Mouse (Mus musculus) embryonic facial prominence, embryonic 15.5 days (tissue): ENCODE data around the gene Stum. TPM values are rescaled to one million over a fixed set of nuclear protein-coding genes. Genes with fewer than 3 reads are reported as not detected.

Experiments used
- ATAC-seq: fragments of 200-750 bp; cut with Nextera tagmentation; 2 replicates; pipeline ENCODE4 v1.8.0; 2017; ENCODE audit warnings: low read depth, moderate TSS enrichment; ENCODE audit not compliant: insufficient number of reproducible peaks, low FRiP score, low TSS enrichment
- H3K27ac ChIP-seq: fragments of 300-500 bp; sonication (generic); replicated peaks from 2 replicates; pipeline ENCODE4 v1.5.1; 2015; ENCODE audit warnings: mild to moderate bottlenecking, inconsistent platforms
- H3K27me3 ChIP-seq: fragments of 300-500 bp; sonication (generic); 2 replicates; pipeline ENCODE4 v1.6.1; 2015; ENCODE audit warnings: inconsistent platforms
- H3K36me3 ChIP-seq: fragments of 300-500 bp; sonication (generic); 2 replicates; pipeline ENCODE4 v1.6.1; 2015; ENCODE audit warnings: mild to moderate bottlenecking, inconsistent platforms
- H3K4me1 ChIP-seq: fragments of 300-500 bp; sonication (generic); 2 replicates; pipeline ENCODE4 v1.6.1; 2015; ENCODE audit warnings: inconsistent platforms
- H3K4me2 ChIP-seq: fragments of 300-500 bp; sonication (generic); replicated peaks from 2 replicates; pipeline ENCODE4 v1.6.1; 2015; ENCODE audit warnings: mild to moderate bottlenecking, inconsistent platforms
- H3K4me3 ChIP-seq: fragments of 300-500 bp; sonication (generic); replicated peaks from 2 replicates; pipeline ENCODE4 v1.5.1; 2015; ENCODE audit warnings: mild to moderate bottlenecking, inconsistent platforms
- H3K9ac ChIP-seq: fragments of 300-500 bp; sonication (generic); 2 replicates; pipeline ENCODE4 v1.6.1; 2015; ENCODE audit warnings: inconsistent platforms
- H3K9me3 ChIP-seq: fragments of 300-500 bp; sonication (generic); replicated peaks from 2 replicates; pipeline ENCODE4 v1.6.1; 2016; ENCODE audit warnings: inconsistent platforms
- WGBS: fragments of 180-500 bp; shearing (Covaris S2); methylation state at CpG from one replicate; pipeline ENCODE4 v1.1.7; 2015; 5-methylcytosine and 5-hydroxymethylcytosine counted together
- polyA plus RNA-seq: library from polyadenylated mRNA; unstranded; fragments of >200 nt; fragmentation: Nextera tagmentation; extraction: Ambion mirVana; gene quantifications from 2 replicates; pipeline ENCODE4 v1.2.1, GENCODE M21; 2015

The Stum gene
- polyA plus RNA-seq, 1 experiment from 2014 or later = 3.8 TPM

GRCm38 (mm10) chr1:180517390-180518054 is 34.2 kb upstream of the Stum start:
- WGBS = 49% methylated on average over 10 of the region's 10 CpGs
- Histone ChIP-seq H3K9ac (no peak overlapping the region), H3K9me3 (no peaks in the 10 kb centered on the region), H3K27me3 (peaks cover 4% of the 10 kb centered on the region; the same call in 1 of the 2 replicates), H3K36me3 (no peaks in the 10 kb centered on the region), H3K27ac (no peak overlapping the region), H3K4me2 (no peak overlapping the region), H3K4me3 (no peak overlapping the region), H3K4me1 (peaks cover 28% of the 10 kb centered on the region)
- ATAC-seq = no peak

- H3K36me3 ChIP-seq = no peaks in the 10 kb centered on the region
- peaks cover 20% of the 10 kb centered on the region for H3K4me1 ChIP-seq
- no peak overlapping the region for H3K4me2 ChIP-seq
- H3K4me3 ChIP-seq = no peak overlapping the region
- peaks cover 4% of the 10 kb centered on the region; the same call in 1 of the 2 replicates for H3K27me3 ChIP-seq
- no peaks in the 10 kb centered on the region for H3K9me3 ChIP-seq
- WGBS = 79% methylated on average over 2 of the region's 2 CpGs
- no peak for ATAC-seq
- H3K9ac ChIP-seq = no peak overlapping the region
- H3K27ac ChIP-seq = no peak overlapping the region
Measured at GRCm38 (mm10) chr1:180514077-180514476, 30.8 kb upstream of the Stum start.

GRCm38 (mm10) chr1:180510879-180511278 is 27.6 kb upstream of the Stum start:
- Histone ChIP-seq H3K27ac (no peak overlapping the region), H3K4me1 (peaks cover 21% of the 10 kb centered on the region), H3K9me3 (no peaks in the 10 kb centered on the region), H3K36me3 (no peaks in the 10 kb centered on the region), H3K4me2 (0 out of 2 replicates have a peak overlapping the region, but pooled peaks have one; percentile 13), H3K9ac (no peak overlapping the region), H3K4me3 (no peak overlapping the region), H3K27me3 (peaks cover 4% of the 10 kb centered on the region; the same call in 1 of the 2 replicates)
- no peak for ATAC-seq
- WGBS = 36% methylated on average over 4 of the region's 4 CpGs

GRCm38 (mm10) chr1:180510442-180510841 is 27.1 kb upstream of the Stum start:
- no peak for ATAC-seq
- WGBS = 31% methylated on average over 15 of the region's 15 CpGs
- H3K27me3 ChIP-seq = peaks cover under 1% of the 10 kb centered on the region; the same call in 1 of the 2 replicates
- 0 out of 2 replicates have a peak overlapping the region, but pooled peaks have one; percentile 13 for H3K4me2 ChIP-seq
- no peaks in the 10 kb centered on the region for H3K36me3 ChIP-seq
- no peak overlapping the region for H3K27ac ChIP-seq
- no peak overlapping the region for H3K9ac ChIP-seq
- H3K4me1 ChIP-seq = peaks cover 21% of the 10 kb centered on the region
- no peaks in the 10 kb centered on the region for H3K9me3 ChIP-seq
- no peak overlapping the region for H3K4me3 ChIP-seq

GRCm38 (mm10) chr1:180508662-180509061 is 25.4 kb upstream of the Stum start:
- Histone ChIP-seq H3K4me1 (peaks cover 17% of the 10 kb centered on the region), H3K4me2 (no peak overlapping the region), H3K36me3 (no peaks in the 10 kb centered on the region), H3K9ac (no peak overlapping the region), H3K9me3 (no peaks in the 10 kb centered on the region), H3K27me3 (no peaks in the 10 kb centered on the region), H3K27ac (no peak overlapping the region), H3K4me3 (no peak overlapping the region)
- WGBS = 76% methylated on average over 7 of the region's 7 CpGs
- ATAC-seq = no peak

- H3K4me2 ChIP-seq = no peak overlapping the region
- no peak overlapping the region for H3K27ac ChIP-seq
- no peak overlapping the region for H3K4me3 ChIP-seq
- ATAC-seq = no peak
- 56% methylated on average over 7 of the region's 7 CpGs for WGBS
- H3K9ac ChIP-seq = no peak overlapping the region
- no peaks in the 10 kb centered on the region for H3K36me3 ChIP-seq
- no peaks in the 10 kb centered on the region for H3K27me3 ChIP-seq
- peaks cover 17% of the 10 kb centered on the region for H3K4me1 ChIP-seq
- H3K9me3 ChIP-seq = no peaks in the 10 kb centered on the region
Measured at GRCm38 (mm10) chr1:180507291-180507791, 24.0 kb upstream of the Stum start.

GRCm38 (mm10) chr1:180506341-180506740 is 23.0 kb upstream of the Stum start:
- Histone ChIP-seq H3K4me2 (no peak overlapping the region), H3K9me3 (no peaks in the 10 kb centered on the region), H3K27ac (no peak overlapping the region), H3K4me3 (no peak overlapping the region), H3K27me3 (no peaks in the 10 kb centered on the region), H3K36me3 (no peaks in the 10 kb centered on the region), H3K9ac (no peak overlapping the region), H3K4me1 (peaks cover 17% of the 10 kb centered on the region)
- WGBS = 84% methylated on average over 7 of the region's 7 CpGs
- no peak for ATAC-seq

GRCm38 (mm10) chr1:180504899-180505298 is 21.6 kb upstream of the Stum start:
- H3K4me3 ChIP-seq = no peak overlapping the region
- no peak overlapping the region for H3K27ac ChIP-seq
- H3K36me3 ChIP-seq = no peaks in the 10 kb centered on the region
- no peaks in the 10 kb centered on the region for H3K27me3 ChIP-seq
- no peak for ATAC-seq
- no peaks in the 10 kb centered on the region for H3K9me3 ChIP-seq
- H3K4me1 ChIP-seq = peaks cover 5% of the 10 kb centered on the region; the same call in 1 of the 2 replicates
- no peak overlapping the region for H3K9ac ChIP-seq
- 86% methylated on average over 5 of the region's 5 CpGs for WGBS
- H3K4me2 ChIP-seq = no peak overlapping the region

GRCm38 (mm10) chr1:180503484-180503883 is 20.2 kb upstream of the Stum start:
- no peak for ATAC-seq
- H3K4me3 ChIP-seq = no peak overlapping the region
- H3K9ac ChIP-seq = no peak overlapping the region
- WGBS = 73% methylated on average over 5 of the region's 5 CpGs
- H3K4me2 ChIP-seq = no peak overlapping the region
- H3K4me1 ChIP-seq = 0 out of 2 replicates have a peak, but pooled peaks cover under 1% of the 10 kb centered on the region
- no peaks in the 10 kb centered on the region for H3K36me3 ChIP-seq
- H3K27me3 ChIP-seq = no peaks in the 10 kb centered on the region
- no peak overlapping the region for H3K27ac ChIP-seq
- H3K9me3 ChIP-seq = no peaks in the 10 kb centered on the region

GRCm38 (mm10) chr1:180502566-180502965 is 19.3 kb upstream of the Stum start:
- 39% methylated on average over 4 of the region's 4 CpGs for WGBS
- Histone ChIP-seq H3K9ac (no peak overlapping the region), H3K4me3 (no peak overlapping the region), H3K36me3 (no peaks in the 10 kb centered on the region), H3K27me3 (no peaks in the 10 kb centered on the region), H3K4me1 (no peaks in the 10 kb centered on the region), H3K9me3 (no peaks in the 10 kb centered on the region), H3K27ac (no peak overlapping the region), H3K4me2 (no peak overlapping the region)
- no peak for ATAC-seq

- WGBS = 92% methylated on average over 5 of the region's 5 CpGs
- ATAC-seq = no peak
- Histone ChIP-seq H3K4me3 (no peak overlapping the region), H3K4me2 (no peak overlapping the region), H3K27ac (no peak overlapping the region), H3K9ac (no peak overlapping the region), H3K36me3 (no peaks in the 10 kb centered on the region), H3K4me1 (no peaks in the 10 kb centered on the region), H3K9me3 (no peaks in the 10 kb centered on the region), H3K27me3 (no peaks in the 10 kb centered on the region)
Measured at GRCm38 (mm10) chr1:180500641-180501040, 17.3 kb upstream of the Stum start.

- Histone ChIP-seq H3K36me3 (no peaks in the 10 kb centered on the region), H3K9me3 (no peaks in the 10 kb centered on the region), H3K27me3 (no peaks in the 10 kb centered on the region), H3K4me1 (no peaks in the 10 kb centered on the region), H3K4me2 (no peak overlapping the region), H3K27ac (no peak overlapping the region), H3K9ac (no peak overlapping the region), H3K4me3 (no peak overlapping the region)
- no peak for ATAC-seq
- WGBS = 57% methylated on average over 4 of the region's 4 CpGs
Measured at GRCm38 (mm10) chr1:180500218-180500617, 16.9 kb upstream of the Stum start.
